Mouse (Mus musculus): ENCODE results near the gene Kif16b. TPM values are rescaled to one million over a fixed set of nuclear protein-coding genes. Genes with fewer than 3 reads are reported as not detected.

Kif16b gene
- total and polyA plus RNA-seq, 2 experiments from 2014 or later, result 2.7 to 9.9 TPM

GRCm38 (mm10) chr2:142569771-142570170 is 331.6 kb downstream of the Kif16b start:
- no peaks in the 10 kb centered on the region for H3K4me1 ChIP-seq (ENCODE audit: insufficient read depth)
- H3K4me2 ChIP-seq (ENCODE audit: low read depth), result no peak overlapping the region
- H3K9me3 ChIP-seq (ENCODE audit: low read length), result no peaks in the 10 kb centered on the region
- no peak overlapping the region for H3K27ac ChIP-seq (ENCODE audit: low read depth, low read length)
- no peak overlapping the region for H3K9ac ChIP-seq
- no peak overlapping the region for H3K4me3 ChIP-seq (ENCODE audit: low read depth, low read length)
- no peak for TF ChIP-seq CTCF (IDR thresholded peaks at IDR 0.05; ENCODE audit: low read depth)
- no peaks in the 10 kb centered on the region for H3K36me3 ChIP-seq (ENCODE audit: insufficient read depth)
- 68% methylated on average over 8 of the region's 8 CpGs for WGBS
- no peak for ATAC-seq
- H3K27me3 ChIP-seq (ENCODE audit: insufficient read depth, low read length), result no peaks in the 10 kb centered on the region
- no peak for DNase-seq

Other genes starting within 250 kb of the Kif16b start
- 38.6 and 47.7 TPM in 2 replicates for gene Snrpb2, start 161.5 kb upstream of the Kif16b start, total RNA-seq (2014; rRNA removed)
- 59.2 and 83.1 TPM in 2 replicates for gene Snrpb2, start 161.5 kb upstream of the Kif16b start, polyA plus RNA-seq (2015; fragmentation: Nextera tagmentation; extraction: Ambion mirVana)
- gene Otor, start 176.9 kb upstream of the Kif16b start, total RNA-seq (2014; rRNA removed), result not detected in 2 replicates
- 0.15 TPM in 1 of 2 replicates, not detected in the other for gene Otor, start 176.9 kb upstream of the Kif16b start, polyA plus RNA-seq (2015; fragmentation: Nextera tagmentation; extraction: Ambion mirVana)